Mouse (Mus musculus) liver, embryonic 14.5 days (tissue): ENCODE results near the gene Mindy4. TPM values are rescaled to one million over a fixed set of nuclear protein-coding genes. Genes with fewer than 3 reads are reported as not detected.

ENCODE experiments used
- ATAC-seq: fragments of 200-750 bp; cut with Nextera tagmentation; 2 replicates; pipeline ENCODE4 v1.8.0; 2017; ENCODE audit warnings: moderate number of reproducible peaks, mild to moderate bottlenecking, moderate library complexity; ENCODE audit not compliant: insufficient read depth
- DNase-seq, 3 experiments: peaks; one replicate each; pipeline ENCODE4 v3.0.0-alpha.2; 2012 to 2013; ENCODE audit warnings: low read depth in 3 of 3, low spot score in 3 of 3
- H3K27ac ChIP-seq: fragments of 300-500 bp; sonication (generic); 2 replicates; pipeline ENCODE4 v1.5.1; 2014; ENCODE audit warnings: moderate library complexity, mild to moderate bottlenecking, control low read depth, inconsistent platforms
- H3K27me3 ChIP-seq: fragments of 300-500 bp; sonication (generic); 2 replicates; pipeline ENCODE4 v1.6.1; 2014; ENCODE audit warnings: mild to moderate bottlenecking, low read length, moderate library complexity; ENCODE audit not compliant: control insufficient read depth, insufficient read depth
- H3K36me3 ChIP-seq: fragments of 300-500 bp; sonication (generic); replicated peaks from 2 replicates; pipeline ENCODE4 v1.6.1; 2014; ENCODE audit warnings: low read depth; ENCODE audit not compliant: control insufficient read depth, insufficient read depth
- H3K4me1 ChIP-seq, 2 experiments: fragments of 200-500 bp in 1 of 2; fragments of 300-500 bp in 1 of 2; sonication (generic) in 1 of 2; replicated peaks; 2 replicates each; pipeline ENCODE4 v1.6.1; 2012 to 2014; ENCODE audit warnings: antibody characterized with exemption in 1 of 2, inconsistent platforms in 1 of 2, low read length in 1 of 2; ENCODE audit not compliant: control insufficient read depth in 2 of 2, insufficient read depth in 2 of 2
- H3K4me2 ChIP-seq: fragments of 300-500 bp; sonication (generic); 2 replicates; pipeline ENCODE4 v1.6.1; 2014; ENCODE audit warnings: low read depth, mild to moderate bottlenecking, control low read depth, moderate library complexity
- H3K4me3 ChIP-seq, 2 experiments: fragments of 200-500 bp in 1 of 2; fragments of 300-500 bp in 1 of 2; sonication (generic) in 1 of 2; 2 replicates each; pipeline ENCODE4 v1.5.1; 2012 to 2014; ENCODE audit warnings: low read depth in 2 of 2, low read length in 2 of 2, mild to moderate bottlenecking in 2 of 2, control low read depth in 1 of 2, inconsistent platforms in 1 of 2, moderate library complexity in 1 of 2; ENCODE audit not compliant: insufficient read depth in 1 of 2
- H3K9ac ChIP-seq: fragments of 300-500 bp; sonication (generic); replicated peaks from 2 replicates; pipeline ENCODE4 v1.6.1; 2014; ENCODE audit warnings: mild to moderate bottlenecking, control low read depth, moderate library complexity
- H3K9me3 ChIP-seq: fragments of 300-500 bp; sonication (generic); 2 replicates; pipeline ENCODE4 v1.6.1; 2016; ENCODE audit warnings: low read length, mixed read lengths; ENCODE audit not compliant: control insufficient read depth
- CTCF ChIP-seq: IDR thresholded peaks from 2 replicates; pipeline ENCODE4 v1.5.1; 2016; ENCODE audit warnings: antibody characterized with exemption, low read depth, control low read depth
- EP300 ChIP-seq: IDR thresholded peaks from 2 replicates; pipeline ENCODE4 v1.6.1; 2016; ENCODE audit warnings: antibody characterized with exemption, low read depth
- WGBS: fragments of 180-500 bp; shearing (Covaris S2); extraction: QIAGEN DNeasy Blood & Tissue Kit; methylation state at CpG from one replicate; pipeline ENCODE4 v1.1.7; 2014; ENCODE audit not compliant: insufficient replicate concordance; 5-methylcytosine and 5-hydroxymethylcytosine counted together
- microRNA-seq: library from miRNA; unstranded; fragments of <30 nt; microRNA quantifications from one replicate; pipeline ENCODE4, GENCODE M21; 2016
- polyA plus RNA-seq, 2 experiments: library from polyadenylated mRNA; depleted of rRNA in 1 of 2; stranded (reverse) in 1 of 2; unstranded in 1 of 2; fragments of >200 nt; fragmentation: Nextera tagmentation in 1 of 2; extraction: Ambion mirVana in 1 of 2; gene quantifications; 2 replicates each; pipeline versions ENCODE4 v1.2.1 to v1.2.3; 2012 to 2014

Mindy4 gene
- polyA plus RNA-seq, 2 experiments = 0.58 to 0.99 TPM

GRCm38 (mm10) chr6:55356976-55357635 is 153.9 kb downstream of the Mindy4 start:
- Histone ChIP-seq H3K9ac (peak overlapping the region; percentile 14), H3K4me1 (peaks cover 45 to 51% of the 10 kb centered on the region in 2 experiments), H3K4me3 (no peak overlapping the region), H3K4me2 (no peak overlapping the region), H3K9me3 (no peaks in the 10 kb centered on the region), H3K27me3 (no peaks in the 10 kb centered on the region), H3K36me3 (no peaks in the 10 kb centered on the region), H3K27ac (peak overlapping the region; percentile 13)
- ATAC-seq = no peak
- WGBS = 69% methylated on average over 5 of the region's 5 CpGs
- no peak for TF ChIP-seq EP300
- DNase-seq = no peak

DNA sequence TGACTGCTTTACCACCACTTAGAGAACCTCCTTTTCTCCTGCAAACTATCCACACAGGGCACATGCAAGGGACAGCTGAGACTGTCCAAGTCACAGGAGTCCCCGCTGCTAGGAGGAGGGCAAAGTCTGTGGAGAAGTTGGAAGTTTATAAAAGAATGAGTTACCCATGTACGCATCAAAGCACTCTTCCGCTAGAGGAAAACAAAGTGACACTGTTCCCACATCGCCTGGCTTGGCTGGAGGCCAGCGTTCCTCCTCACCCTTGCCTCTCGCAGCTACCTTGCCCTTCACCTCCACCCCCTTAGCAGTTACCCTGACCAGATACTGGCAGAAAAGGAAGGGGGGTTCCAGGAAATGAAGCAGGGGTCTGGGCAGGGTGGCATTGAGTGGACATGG is 154.5 kb downstream of the Mindy4 start:
- Histone ChIP-seq H3K4me1 (peaks cover 45 to 52% of the 10 kb centered on the region in 2 experiments), H3K4me3 (no peak overlapping the region), H3K27me3 (no peaks in the 10 kb centered on the region), H3K9ac (no peak overlapping the region), H3K9me3 (no peaks in the 10 kb centered on the region), H3K4me2 (no peak overlapping the region), H3K36me3 (no peaks in the 10 kb centered on the region), H3K27ac (peak overlapping the region; percentile 16)
- no peak for DNase-seq
- TF ChIP-seq CTCF = no peak
- no peak for TF ChIP-seq EP300
- no peak for ATAC-seq
- WGBS = 80% methylated on average over 6 of the region's 6 CpGs

- Histone ChIP-seq H3K4me1 (peaks cover 45 to 56% of the 10 kb centered on the region in 2 experiments), H3K36me3 (no peaks in the 10 kb centered on the region), H3K4me2 (peak overlapping the region; percentile 46), H3K27me3 (no peaks in the 10 kb centered on the region), H3K27ac (peak overlapping the region; percentile 85), H3K9me3 (no peaks in the 10 kb centered on the region), H3K9ac (peak overlapping the region; percentile 46; the same call in 1 of the 2 replicates), H3K4me3 (no peak overlapping the region)
- WGBS = 4% methylated on average over 2 of the region's 2 CpGs
- peak; percentile 96 for TF ChIP-seq EP300
- peak; percentile 94 for TF ChIP-seq CTCF
- DNase-seq (peak; percentile 85 to 91 (median 86)), ATAC-seq (peak; percentile 98)
Measured at GRCm38 (mm10) chr6:55358731-55359143, 155.6 kb downstream of the Mindy4 start.

DNA sequence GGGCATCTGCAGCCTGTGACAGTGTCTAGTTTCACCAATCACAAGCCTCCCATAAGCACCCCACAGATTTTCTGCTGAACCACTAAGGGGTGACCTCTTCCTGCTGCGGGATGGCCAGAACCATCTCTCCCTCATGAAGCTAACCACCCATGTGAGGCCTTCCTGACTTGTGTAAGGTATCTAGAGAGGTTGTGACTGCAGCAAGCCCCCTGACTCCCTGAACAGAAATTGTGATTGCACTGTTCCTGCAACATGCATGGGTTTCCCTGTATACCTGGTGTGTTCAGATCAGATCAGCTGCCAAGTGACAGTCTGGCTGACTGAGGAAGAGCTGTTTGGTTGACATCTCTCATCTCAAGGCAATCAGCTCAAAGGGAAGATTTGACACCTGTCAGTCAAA is 159.5 kb downstream of the Mindy4 start:
- WGBS = 77% methylated on average over 1 of the region's 1 CpGs
- DNase-seq (no peak), ATAC-seq (no peak)
- H3K4me2 ChIP-seq = no peak overlapping the region
- H3K27me3 ChIP-seq = no peaks in the 10 kb centered on the region
- no peaks in the 10 kb centered on the region for H3K36me3 ChIP-seq
- no peak overlapping the region for H3K9ac ChIP-seq
- no peak overlapping the region for H3K27ac ChIP-seq
- no peaks in the 10 kb centered on the region for H3K9me3 ChIP-seq
- no peak overlapping the region for H3K4me3 ChIP-seq
- no peak for TF ChIP-seq CTCF
- TF ChIP-seq EP300 = no peak
- H3K4me1 ChIP-seq = peaks cover 46 to 49% of the 10 kb centered on the region in 2 experiments

DNA sequence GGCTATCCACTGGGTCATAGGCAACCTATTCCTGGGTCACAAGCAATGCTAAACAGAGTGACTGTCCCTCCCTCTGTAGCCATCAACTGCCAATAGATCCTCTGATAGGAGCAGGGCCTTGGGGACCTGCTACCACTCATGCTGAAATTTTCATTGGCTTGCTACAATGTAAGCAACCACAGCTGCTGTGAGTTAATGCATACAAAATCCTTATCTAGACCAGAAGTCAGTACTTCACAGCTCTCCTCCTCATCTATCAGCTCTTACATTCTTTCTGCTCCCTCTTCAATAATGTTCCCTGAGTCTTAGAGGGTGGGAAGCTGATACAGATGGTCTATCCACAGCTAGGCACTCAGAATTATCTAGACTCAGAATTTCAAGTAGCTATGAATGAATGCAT is 163.9 kb downstream of the Mindy4 start:
- Histone ChIP-seq H3K4me2 (no peak overlapping the region), H3K36me3 (no peaks in the 10 kb centered on the region), H3K9me3 (no peaks in the 10 kb centered on the region), H3K27ac (peak overlapping the region; percentile 72), H3K27me3 (no peaks in the 10 kb centered on the region), H3K4me3 (no peak overlapping the region), H3K4me1 (peaks cover 32 to 41% of the 10 kb centered on the region in 2 experiments), H3K9ac (no peak overlapping the region)
- peak; percentile 79 for TF ChIP-seq EP300
- no peak for TF ChIP-seq CTCF
- ATAC-seq (peak; percentile 90), DNase-seq (peak in 1 of 3 experiments; percentile 49)

Small RNAs within 50 kb of the gene (microRNA-seq; reads per million reads assigned to microRNA genes)
- gene Gm25458 = not detected

Other genes with a start within 250 kb of the Mindy4 start
- 1.9 TPM in 2 replicates for gene Nod1, start 230.8 kb upstream of the Mindy4 start, polyA plus RNA-seq (2012; rRNA removed)
- gene Nod1, start 230.8 kb upstream of the Mindy4 start, polyA plus RNA-seq (2014; fragmentation: Nextera tagmentation; extraction: Ambion mirVana) = 1.4 and 1.5 TPM in 2 replicates
- 0.31 and 1.1 TPM in 2 replicates for gene Ggct, start 210.4 kb upstream of the Mindy4 start, polyA plus RNA-seq (2012; rRNA removed)
- gene Ggct, start 210.4 kb upstream of the Mindy4 start, polyA plus RNA-seq (2014; fragmentation: Nextera tagmentation; extraction: Ambion mirVana) = 4.4 and 6.1 TPM in 2 replicates
- 29.4 and 50.9 TPM in 2 replicates for gene Gars, start 165.4 kb upstream of the Mindy4 start, polyA plus RNA-seq (2012; rRNA removed)
- 99.3 and 104 TPM in 2 replicates for gene Gars, start 165.4 kb upstream of the Mindy4 start, polyA plus RNA-seq (2014; fragmentation: Nextera tagmentation; extraction: Ambion mirVana)
- 0.73 and 0.80 TPM in 2 replicates for gene Crhr2, start 70.4 kb upstream of the Mindy4 start, polyA plus RNA-seq (2012; rRNA removed)
- gene Crhr2, start 70.4 kb upstream of the Mindy4 start, polyA plus RNA-seq (2014; fragmentation: Nextera tagmentation; extraction: Ambion mirVana) = 0.30 and 0.57 TPM in 2 replicates
- gene Inmt, start 28.3 kb upstream of the Mindy4 start, polyA plus RNA-seq (2012; rRNA removed) = 0.04 and 0.13 TPM in 2 replicates
- gene Inmt, start 28.3 kb upstream of the Mindy4 start, polyA plus RNA-seq (2014; fragmentation: Nextera tagmentation; extraction: Ambion mirVana) = 0.09 and 0.18 TPM in 2 replicates
- 58.3 and 59.3 TPM in 2 replicates for gene Aqp1, start 133.0 kb downstream of the Mindy4 start, polyA plus RNA-seq (2012; rRNA removed)
- gene Aqp1, start 133.0 kb downstream of the Mindy4 start, polyA plus RNA-seq (2014; fragmentation: Nextera tagmentation; extraction: Ambion mirVana) = 13.2 and 15.1 TPM in 2 replicates
- 0.02 and 0.03 TPM in 2 replicates for gene Ghrhr, start 172.9 kb downstream of the Mindy4 start, polyA plus RNA-seq (2012; rRNA removed)
- gene Ghrhr, start 172.9 kb downstream of the Mindy4 start, polyA plus RNA-seq (2014; fragmentation: Nextera tagmentation; extraction: Ambion mirVana) = not detected in 2 replicates
- gene Adcyap1r1, start 248.6 kb downstream of the Mindy4 start, polyA plus RNA-seq (2012; rRNA removed) = 0.01 and 0.08 TPM in 2 replicates
- not detected in 2 replicates for gene Adcyap1r1, start 248.6 kb downstream of the Mindy4 start, polyA plus RNA-seq (2014; fragmentation: Nextera tagmentation; extraction: Ambion mirVana)